Mouse (Mus musculus): ENCODE measurements around the gene Tdrd12. TPM values are rescaled to one million over a fixed set of nuclear protein-coding genes. Genes with fewer than 3 reads are reported as not detected.

Gene Tdrd12
- polyA plus RNA-seq (2014; fragmentation: Illumina TruSeq; extraction: RNeasy Lipid Tissue Mini Kit (QIAGEN cat#74804); ENCODE audit: low read depth, low replicate concordance) = not detected

GRCm38 (mm10) chr7:35537562-35537961, at the start of gene Tdrd12:
Gene Tdrd12 (minus strand): TSS chr7:35537745.

GRCm38 (mm10) chr7:35586055-35586905, 48.7 kb upstream of the Tdrd12 start, which contains the start of gene Ankrd27:
Gene Ankrd27 (plus strand): TSS chr7:35586244.

GRCm38 (mm10) chr7:35585191-35586054, 47.9 kb upstream of the Tdrd12 start, which contains the start of gene Rgs9bp:
Gene Rgs9bp (minus strand): TSS chr7:35585582.

GRCm38 (mm10) chr7:35556205-35556603, 18.7 kb upstream of the Tdrd12 start, which contains the start of gene Nudt19:
Gene Nudt19 (minus strand): TSS chr7:35556304.

GRCm38 (mm10) chr7:35447996-35448846, 89.3 kb downstream of the Tdrd12 start, which contains the start of gene Slc7a9:
Gene Slc7a9 (plus strand): TSS chr7:35448796.

Other genes starting within 250 kb of the Tdrd12 start
- gene Gpatch1, start 219.3 kb downstream of the Tdrd12 start, polyA plus RNA-seq (2014; fragmentation: Illumina TruSeq; extraction: RNeasy Lipid Tissue Mini Kit (QIAGEN cat#74804); ENCODE audit: low read depth, low replicate concordance) = 11.2 TPM
- gene Rhpn2, start 203.6 kb downstream of the Tdrd12 start, polyA plus RNA-seq (2014; fragmentation: Illumina TruSeq; extraction: RNeasy Lipid Tissue Mini Kit (QIAGEN cat#74804); ENCODE audit: low read depth, low replicate concordance) = 4.0 TPM
- 2.5 TPM for gene Faap24, start 140.9 kb downstream of the Tdrd12 start, polyA plus RNA-seq (2014; fragmentation: Illumina TruSeq; extraction: RNeasy Lipid Tissue Mini Kit (QIAGEN cat#74804); ENCODE audit: low read depth, low replicate concordance)
- 14.3 TPM for gene Cep89, start 140.7 kb downstream of the Tdrd12 start, polyA plus RNA-seq (2014; fragmentation: Illumina TruSeq; extraction: RNeasy Lipid Tissue Mini Kit (QIAGEN cat#74804); ENCODE audit: low read depth, low replicate concordance)
- gene Slc7a9, start 88.9 kb downstream of the Tdrd12 start, polyA plus RNA-seq (2014; fragmentation: Illumina TruSeq; extraction: RNeasy Lipid Tissue Mini Kit (QIAGEN cat#74804); ENCODE audit: low read depth, low replicate concordance) = not detected
- gene Nudt19, start 18.6 kb upstream of the Tdrd12 start, polyA plus RNA-seq (2014; fragmentation: Illumina TruSeq; extraction: RNeasy Lipid Tissue Mini Kit (QIAGEN cat#74804); ENCODE audit: low read depth, low replicate concordance) = 74.8 TPM
- not detected for gene Rgs9bp, start 47.8 kb upstream of the Tdrd12 start, polyA plus RNA-seq (2014; fragmentation: Illumina TruSeq; extraction: RNeasy Lipid Tissue Mini Kit (QIAGEN cat#74804); ENCODE audit: low read depth, low replicate concordance)
- gene Ankrd27, start 48.5 kb upstream of the Tdrd12 start, polyA plus RNA-seq (2014; fragmentation: Illumina TruSeq; extraction: RNeasy Lipid Tissue Mini Kit (QIAGEN cat#74804); ENCODE audit: low read depth, low replicate concordance) = 11.4 TPM
- gene Pdcd5, start 109.8 kb upstream of the Tdrd12 start, polyA plus RNA-seq (2014; fragmentation: Illumina TruSeq; extraction: RNeasy Lipid Tissue Mini Kit (QIAGEN cat#74804); ENCODE audit: low read depth, low replicate concordance) = 184 TPM
- gene Dpy19l3, start 216.7 kb upstream of the Tdrd12 start, polyA plus RNA-seq (2014; fragmentation: Illumina TruSeq; extraction: RNeasy Lipid Tissue Mini Kit (QIAGEN cat#74804); ENCODE audit: low read depth, low replicate concordance) = 1.0 TPM